Mouse (Mus musculus) heart, embryonic 16.5 days (tissue): Measurements from ENCODE around the gene Clcn5. TPM values are rescaled to one million over a fixed set of nuclear protein-coding genes. Genes with fewer than 3 reads are reported as not detected.

Experiments
- ATAC-seq: fragments of 200-750 bp; cut with Nextera tagmentation; replicated peaks from 2 replicates; pipeline ENCODE4 v1.8.0; 2017; ENCODE audit warnings: moderate number of reproducible peaks; ENCODE audit not compliant: insufficient read depth, low FRiP score; ENCODE audit errors: extremely low read depth
- H3K27ac ChIP-seq: fragments of 300-500 bp; sonication (generic); 2 replicates; pipeline ENCODE4 v1.5.1; 2014; ENCODE audit warnings: mild to moderate bottlenecking, low read length, control low read depth, moderate library complexity
- H3K27me3 ChIP-seq: fragments of 300-500 bp; sonication (generic); 2 replicates; pipeline ENCODE4 v1.6.1; 2014; ENCODE audit warnings: low read length, mixed read lengths; ENCODE audit not compliant: control insufficient read depth, insufficient read depth
- H3K36me3 ChIP-seq: fragments of 300-500 bp; sonication (generic); 2 replicates; pipeline ENCODE4 v1.6.1; 2014; ENCODE audit not compliant: control insufficient read depth, insufficient read depth
- H3K4me1 ChIP-seq: fragments of 300-500 bp; sonication (generic); 2 replicates; pipeline ENCODE4 v1.6.1; 2014; ENCODE audit warnings: low read length, mixed read lengths; ENCODE audit not compliant: control insufficient read depth, insufficient read depth
- H3K4me2 ChIP-seq: fragments of 300-500 bp; sonication (generic); 2 replicates; pipeline ENCODE4 v1.6.1; 2014; ENCODE audit warnings: low read depth, mild to moderate bottlenecking, control low read depth, low read length
- H3K4me3 ChIP-seq: fragments of 300-500 bp; sonication (generic); 2 replicates; pipeline ENCODE4 v1.5.1; 2014; ENCODE audit warnings: mild to moderate bottlenecking, control low read depth, low read length
- H3K9ac ChIP-seq: fragments of 300-500 bp; sonication (generic); 2 replicates; pipeline ENCODE4 v1.6.1; 2014; ENCODE audit warnings: low read length, control low read depth
- H3K9me3 ChIP-seq: fragments of 300-500 bp; sonication (generic); replicated peaks from 2 replicates; pipeline ENCODE4 v1.6.1; 2016; ENCODE audit warnings: low read length; ENCODE audit not compliant: control insufficient read depth
- WGBS: fragments of 180-500 bp; shearing (Covaris S2); extraction: QIAGEN DNeasy Blood & Tissue Kit; methylation state at CpG from one replicate; pipeline ENCODE4 v1.1.7; 2014; 5-methylcytosine and 5-hydroxymethylcytosine counted together
- polyA plus RNA-seq: library from polyadenylated mRNA; unstranded; fragments of >200 nt; fragmentation: Nextera tagmentation; extraction: Ambion mirVana; gene quantifications from 2 replicates; pipeline ENCODE4 v1.2.1, GENCODE M21; 2015

The Clcn5 gene
- polyA plus RNA-seq, 1 experiment from 2014 or later = 10.0 TPM

DNA sequence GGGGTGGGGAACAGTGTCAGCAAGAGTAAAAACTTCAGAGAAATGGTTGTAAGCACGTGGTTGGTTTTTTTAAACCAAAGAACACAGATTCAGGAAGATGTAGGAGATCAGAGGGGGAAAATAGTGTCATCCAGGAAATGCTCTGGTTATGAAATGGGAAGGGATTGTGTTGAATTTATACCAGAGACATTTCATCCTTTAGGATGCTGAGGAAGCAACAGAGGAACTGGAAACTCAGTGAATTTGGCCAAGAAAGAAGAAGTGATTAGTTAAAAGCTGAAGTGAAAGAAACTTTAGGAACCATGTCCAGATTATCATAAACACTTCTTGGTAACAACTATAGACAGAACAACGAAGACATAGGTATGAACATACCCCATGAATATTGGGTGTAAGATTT is 26.2 kb downstream of the Clcn5 start:
- no peak for ATAC-seq
- 66% methylated on average over 2 of the region's 2 CpGs for WGBS
- H3K27ac ChIP-seq = no peak overlapping the region
- H3K9ac ChIP-seq = no peak overlapping the region
- no peak overlapping the region for H3K4me3 ChIP-seq
- no peaks in the 10 kb centered on the region for H3K36me3 ChIP-seq
- H3K9me3 ChIP-seq = no peaks in the 10 kb centered on the region
- no peak overlapping the region for H3K4me2 ChIP-seq
- no peaks in the 10 kb centered on the region for H3K27me3 ChIP-seq
- no peaks in the 10 kb centered on the region for H3K4me1 ChIP-seq

DNA sequence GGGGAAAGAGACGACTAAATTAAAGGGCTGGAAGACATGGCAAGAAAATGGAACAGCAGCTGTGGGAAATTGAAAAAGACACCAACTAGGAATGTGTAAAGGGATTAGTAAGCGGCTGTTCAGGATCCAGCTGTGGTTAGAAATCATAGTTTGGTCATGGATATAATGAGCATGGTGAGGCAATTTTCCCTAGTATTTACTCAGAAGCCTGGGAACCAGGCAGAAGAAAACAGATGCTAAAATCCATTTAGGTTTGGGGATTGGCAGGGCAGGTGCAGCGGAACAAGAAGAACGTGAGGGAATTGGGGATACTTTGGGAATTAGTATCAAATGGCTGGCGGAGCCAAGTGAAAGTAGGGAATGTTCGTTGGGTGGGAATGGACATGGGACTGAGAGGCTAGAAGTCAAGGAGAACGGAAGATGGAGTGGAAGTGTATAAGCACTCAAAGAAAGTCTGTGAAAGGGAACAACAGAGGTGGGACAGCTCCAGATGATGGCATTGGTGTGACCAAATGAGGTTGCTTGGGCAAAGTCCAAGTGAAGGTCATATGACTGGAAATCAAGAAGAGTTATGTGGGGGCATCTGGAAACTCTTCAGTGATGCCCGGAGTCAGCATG is 26.9 kb downstream of the Clcn5 start:
- H3K4me3 ChIP-seq = no peak overlapping the region
- H3K9ac ChIP-seq = no peak overlapping the region
- H3K4me2 ChIP-seq = no peak overlapping the region
- ATAC-seq = no peak
- no peaks in the 10 kb centered on the region for H3K27me3 ChIP-seq
- no peaks in the 10 kb centered on the region for H3K36me3 ChIP-seq
- H3K9me3 ChIP-seq = no peaks in the 10 kb centered on the region
- WGBS = 87% methylated on average over 8 of the region's 8 CpGs
- no peak overlapping the region for H3K27ac ChIP-seq
- H3K4me1 ChIP-seq = no peaks in the 10 kb centered on the region

DNA sequence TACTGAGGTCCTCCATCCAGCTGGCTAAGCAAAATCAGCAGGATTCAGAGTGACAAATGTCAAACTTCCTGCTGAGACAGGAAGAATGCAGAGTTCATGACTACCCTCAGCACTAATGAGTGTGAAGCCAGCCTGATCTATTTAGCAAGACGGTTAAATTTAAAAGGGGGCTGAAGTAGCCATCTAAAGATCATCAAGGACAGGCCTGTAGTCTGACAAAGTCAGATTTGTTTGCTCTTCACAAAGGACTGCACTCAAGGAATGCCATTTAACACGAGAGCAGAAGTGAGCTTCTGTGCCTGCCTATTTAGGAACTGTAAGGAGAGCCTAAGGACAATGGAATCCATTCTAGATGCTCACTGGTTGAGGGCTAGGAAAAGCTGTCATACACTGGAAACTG is 30.2 kb downstream of the Clcn5 start:
- Histone ChIP-seq H3K27me3 (no peaks in the 10 kb centered on the region), H3K4me2 (no peak overlapping the region), H3K36me3 (no peaks in the 10 kb centered on the region), H3K9me3 (no peaks in the 10 kb centered on the region), H3K4me1 (no peaks in the 10 kb centered on the region), H3K27ac (no peak overlapping the region), H3K4me3 (no peak overlapping the region), H3K9ac (no peak overlapping the region)
- 21% methylated on average over 2 of the region's 2 CpGs for WGBS
- ATAC-seq = no peak

DNA sequence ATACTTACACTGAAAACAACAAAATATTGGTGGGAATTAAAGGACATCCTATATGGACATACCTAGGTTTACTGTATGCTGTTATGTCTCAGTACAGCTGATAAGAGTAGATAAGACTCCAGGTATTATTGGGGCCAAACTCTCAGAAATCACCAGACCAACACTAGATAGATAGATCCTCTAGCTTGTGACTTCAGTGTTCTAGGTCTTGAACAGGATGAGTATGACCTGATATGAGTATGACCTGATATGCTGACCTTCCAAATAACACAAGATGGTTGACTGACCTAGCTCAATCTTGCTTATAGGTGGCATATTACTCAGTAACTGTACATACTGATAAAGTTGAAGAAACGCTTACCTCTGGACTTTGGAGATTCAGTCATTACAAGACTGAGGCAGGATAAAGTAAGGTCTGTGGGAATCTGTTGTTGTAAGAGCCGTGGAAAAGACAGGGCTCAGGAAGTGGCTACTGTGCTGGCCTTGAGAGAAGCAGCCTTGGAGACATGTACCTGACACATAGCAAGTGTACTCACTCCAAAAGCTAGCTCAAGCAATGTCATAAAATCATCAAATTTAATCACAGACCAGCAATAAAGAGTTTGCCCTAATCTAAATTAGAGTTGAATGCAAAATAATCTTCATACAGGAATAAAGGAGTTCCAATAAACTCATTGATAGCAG is 32.0 kb downstream of the Clcn5 start:
- H3K4me2 ChIP-seq = no peak overlapping the region
- 79% methylated on average over 2 of the region's 2 CpGs for WGBS
- no peaks in the 10 kb centered on the region for H3K4me1 ChIP-seq
- no peaks in the 10 kb centered on the region for H3K9me3 ChIP-seq
- no peak overlapping the region for H3K4me3 ChIP-seq
- H3K27me3 ChIP-seq = no peaks in the 10 kb centered on the region
- no peak overlapping the region for H3K27ac ChIP-seq
- no peaks in the 10 kb centered on the region for H3K36me3 ChIP-seq
- H3K9ac ChIP-seq = no peak overlapping the region
- ATAC-seq = no peak

DNA sequence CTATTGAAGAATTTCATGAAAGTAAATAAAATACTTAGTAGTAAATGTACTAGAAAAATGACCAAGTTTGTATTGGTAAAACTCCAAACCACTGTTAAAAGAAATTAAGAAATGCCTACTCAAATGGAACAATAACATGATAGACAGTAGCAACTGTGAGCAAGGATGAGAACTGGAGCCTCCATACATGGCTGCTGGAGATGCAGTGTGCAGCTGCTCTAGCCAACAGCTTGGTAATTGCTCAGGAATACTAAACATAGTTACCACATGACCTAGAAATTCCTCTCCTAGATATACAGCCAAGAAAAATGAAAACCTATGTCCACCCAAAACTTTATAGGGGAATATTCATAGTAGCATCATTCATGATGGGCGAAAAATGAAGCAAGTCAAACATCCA is 36.5 kb downstream of the Clcn5 start:
- Histone ChIP-seq H3K9ac (no peak overlapping the region), H3K4me3 (no peak overlapping the region), H3K4me2 (no peak overlapping the region), H3K27ac (no peak overlapping the region), H3K4me1 (no peaks in the 10 kb centered on the region), H3K36me3 (no peaks in the 10 kb centered on the region), H3K27me3 (no peaks in the 10 kb centered on the region), H3K9me3 (no peaks in the 10 kb centered on the region)
- no peak for ATAC-seq
- 74% methylated on average over 1 of the region's 1 CpGs for WGBS

DNA sequence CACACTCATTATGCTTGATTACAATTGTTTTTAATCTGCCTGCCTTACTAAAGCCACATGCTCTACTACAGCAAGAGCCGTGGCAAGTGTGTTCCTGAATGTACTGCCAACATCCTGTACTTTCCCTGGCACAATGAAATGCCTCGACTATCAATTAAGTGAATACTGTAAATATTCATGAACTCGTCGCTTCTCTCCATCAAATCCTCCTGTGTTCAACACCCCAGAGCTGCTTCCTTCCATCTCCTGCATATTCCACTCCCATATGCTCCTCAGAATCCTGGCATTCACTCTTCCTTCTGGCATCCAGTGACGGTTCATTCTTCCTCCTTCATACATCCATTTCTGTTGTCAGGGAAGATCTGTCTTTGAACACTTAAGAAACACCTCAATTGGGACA is 39.4 kb downstream of the Clcn5 start:
- Histone ChIP-seq H3K27me3 (no peaks in the 10 kb centered on the region), H3K4me1 (no peaks in the 10 kb centered on the region), H3K9ac (no peak overlapping the region), H3K4me3 (no peak overlapping the region), H3K4me2 (no peak overlapping the region), H3K9me3 (no peaks in the 10 kb centered on the region), H3K27ac (no peak overlapping the region), H3K36me3 (no peaks in the 10 kb centered on the region)
- no peak for ATAC-seq
- 63% methylated on average over 5 of the region's 5 CpGs for WGBS

DNA sequence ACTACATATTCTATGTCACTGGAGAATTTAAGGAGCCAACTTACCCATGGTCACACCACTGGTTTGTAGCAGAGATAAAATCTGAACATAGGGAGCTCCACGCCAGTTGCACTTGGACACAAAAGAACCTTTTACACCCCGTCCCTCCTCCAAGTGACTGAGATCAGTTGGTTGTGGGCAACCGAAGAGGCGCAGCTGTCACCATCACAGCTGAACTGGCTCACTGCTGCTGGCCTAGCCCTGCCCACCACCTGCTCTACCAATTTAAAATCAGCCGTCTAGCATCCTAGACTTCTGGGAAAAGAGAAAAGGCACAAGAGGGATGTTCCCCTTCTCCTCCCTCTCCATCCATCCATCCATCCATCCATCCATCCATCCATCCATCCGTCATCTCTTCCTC is 42.6 kb downstream of the Clcn5 start:
- H3K4me1 ChIP-seq = no peaks in the 10 kb centered on the region
- no peak for ATAC-seq

DNA sequence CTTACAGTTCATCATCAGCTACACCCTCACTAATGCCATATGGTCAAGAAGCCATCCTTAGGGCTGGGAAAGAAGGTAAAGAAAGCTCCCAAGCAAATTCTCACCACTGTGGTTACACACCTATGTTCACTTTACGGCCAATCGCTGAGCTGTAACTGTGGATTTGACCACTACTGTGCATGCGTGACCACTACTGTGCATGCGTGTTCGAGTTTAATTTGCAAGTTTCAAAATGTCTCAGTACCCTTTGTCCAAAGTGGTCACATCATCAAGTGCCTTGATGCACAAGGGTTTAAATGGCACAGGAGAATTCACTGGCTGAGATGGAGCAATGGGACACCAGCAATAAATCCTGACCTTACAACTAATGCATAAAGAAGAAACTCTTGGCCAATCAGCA is 58.0 kb downstream of the Clcn5 start:
- ATAC-seq = no peak
- no peaks in the 10 kb centered on the region for H3K27me3 ChIP-seq
- peaks cover 2% of the 10 kb centered on the region; the same call in 1 of the 2 replicates for H3K4me1 ChIP-seq
- WGBS = 91% methylated on average over 5 of the region's 5 CpGs
- no peaks in the 10 kb centered on the region for H3K9me3 ChIP-seq
- H3K27ac ChIP-seq = no peak overlapping the region
- H3K36me3 ChIP-seq = no peaks in the 10 kb centered on the region
- H3K4me2 ChIP-seq = no peak overlapping the region
- no peak overlapping the region for H3K9ac ChIP-seq
- H3K4me3 ChIP-seq = no peak overlapping the region

More for the DNA sequence above, 42.6 kb downstream of the Clcn5 start:
- WGBS = 62% methylated on average over 6 of the region's 6 CpGs
- Histone ChIP-seq H3K4me3 (no peak overlapping the region), H3K27ac (no peak overlapping the region), H3K9ac (no peak overlapping the region), H3K36me3 (no peaks in the 10 kb centered on the region), H3K4me2 (no peak overlapping the region), H3K9me3 (no peaks in the 10 kb centered on the region), H3K27me3 (no peaks in the 10 kb centered on the region)

DNA sequence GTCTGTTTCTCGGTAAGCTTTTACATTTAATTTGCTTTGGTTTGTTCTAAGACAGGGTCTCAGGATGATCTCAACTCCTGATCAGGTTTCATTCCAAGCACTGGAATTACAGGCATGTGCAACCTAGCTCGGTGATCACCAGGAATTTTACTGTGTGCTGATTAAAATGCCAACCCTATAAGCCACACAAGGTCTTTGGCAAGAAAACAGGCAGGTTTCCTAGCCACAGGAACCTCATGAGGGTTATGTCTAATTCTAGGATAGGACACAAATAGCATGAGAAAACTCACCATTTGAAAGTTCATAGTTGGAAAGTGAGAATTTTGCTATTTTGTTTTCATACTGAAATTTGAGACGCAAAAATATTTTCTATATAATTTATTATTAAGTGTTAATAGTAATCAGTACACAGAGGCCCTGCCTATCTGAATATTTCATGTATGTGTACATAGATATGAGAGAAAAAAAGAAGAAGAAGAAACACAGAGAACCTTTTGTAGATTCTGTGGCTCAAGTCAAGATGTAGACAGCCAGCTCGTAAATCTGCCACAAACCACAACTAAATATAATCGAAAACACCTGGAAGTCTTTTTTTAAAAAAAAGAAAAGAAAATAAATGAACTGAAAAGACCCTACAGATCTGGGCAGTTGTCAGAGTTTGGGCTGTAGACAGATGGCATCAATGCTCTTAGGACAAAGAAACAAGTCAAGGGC is 58.6 kb downstream of the Clcn5 start:
- Histone ChIP-seq H3K27me3 (no peaks in the 10 kb centered on the region), H3K9me3 (no peaks in the 10 kb centered on the region), H3K4me3 (no peak overlapping the region), H3K4me1 (peaks cover 2% of the 10 kb centered on the region; the same call in 1 of the 2 replicates), H3K36me3 (no peaks in the 10 kb centered on the region), H3K9ac (no peak overlapping the region), H3K27ac (no peak overlapping the region), H3K4me2 (no peak overlapping the region)
- 65% methylated on average over 5 of the region's 5 CpGs for WGBS
- no peak for ATAC-seq
